Mouse (Mus musculus): ENCODE results near the gene 4930579F01Rik.

DNA sequence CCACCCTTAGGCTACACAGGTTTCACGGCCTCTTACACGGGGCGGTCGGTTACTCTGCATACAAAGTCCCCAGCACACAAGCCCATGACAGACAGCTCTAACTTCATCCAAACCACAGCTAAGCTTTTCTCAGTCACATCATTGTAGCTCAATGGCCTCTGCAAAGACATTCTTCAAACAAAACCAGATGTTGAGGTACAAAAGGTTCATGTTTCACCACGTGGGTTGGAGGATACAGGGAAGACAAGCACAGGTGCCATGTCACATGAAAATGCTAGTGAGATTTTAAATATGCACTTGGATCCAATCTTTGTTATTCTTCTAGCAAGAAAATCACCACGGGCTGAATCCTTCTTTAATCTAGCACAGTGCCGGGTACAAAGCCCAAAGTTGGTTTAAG lies 31.7 kb upstream of the 4930579F01Rik start:
- TF ChIP-seq POLR2A (IDR thresholded peaks at IDR 0.05; ENCODE audit: borderline replicate concordance, control insufficient read depth, low read depth, low read length) (no peak), CTCF (IDR thresholded peaks at IDR 0.05; ENCODE audit: control insufficient read depth, insufficient read depth, low read length) (no peak)

All from bone marrow, adult 2 months (tissue).